Mouse (Mus musculus): ENCODE measurements around the gene Usp32.

Usp32 gene

GRCm38 (mm10) chr11:84948114-84948513 lies 191.8 kb downstream of the Usp32 start:
- no peak for DNase-seq (ENCODE audit: low spot score)

DNA sequence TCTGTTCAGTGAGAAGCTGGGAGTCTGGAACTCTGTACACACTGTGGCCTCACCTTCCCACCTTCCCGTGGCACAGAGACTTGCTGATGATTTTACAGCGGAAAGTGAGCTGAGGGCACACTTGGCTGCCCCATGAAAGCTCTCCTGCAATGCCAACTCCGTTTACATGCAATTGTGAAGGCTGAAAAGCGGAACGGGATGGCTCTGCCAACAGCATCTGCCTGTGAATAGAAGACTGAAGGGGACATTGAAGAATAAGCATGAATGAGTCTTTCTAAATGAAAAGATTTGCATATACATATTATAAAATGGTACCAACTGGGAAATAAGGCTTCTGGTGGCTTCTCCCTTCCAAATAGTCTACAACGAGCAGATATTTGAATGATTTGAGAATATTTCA lies 192.8 kb downstream of the Usp32 start:
- no peak for DNase-seq (ENCODE audit: low spot score)

DNA sequence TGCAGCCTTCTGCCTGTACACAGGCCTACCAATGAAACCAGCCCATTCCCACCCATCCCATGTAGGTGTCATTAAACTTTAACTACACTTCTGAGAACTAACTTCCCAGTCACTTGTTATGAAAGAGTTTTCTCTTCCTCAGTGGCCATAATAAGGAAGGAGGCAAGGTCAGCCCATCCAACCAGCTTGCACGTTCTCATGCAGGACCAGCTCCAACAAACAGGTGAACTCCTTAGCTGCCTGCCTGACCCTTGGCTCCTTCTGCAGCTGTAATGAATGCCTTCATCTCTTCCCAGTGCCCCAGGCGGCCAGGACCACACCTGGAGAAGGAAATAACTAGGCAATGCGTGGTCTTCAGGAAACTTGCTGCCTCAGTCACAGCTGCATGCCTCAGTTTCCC lies 194.1 kb downstream of the Usp32 start:
- no peak for DNase-seq (ENCODE audit: low spot score)

DNA sequence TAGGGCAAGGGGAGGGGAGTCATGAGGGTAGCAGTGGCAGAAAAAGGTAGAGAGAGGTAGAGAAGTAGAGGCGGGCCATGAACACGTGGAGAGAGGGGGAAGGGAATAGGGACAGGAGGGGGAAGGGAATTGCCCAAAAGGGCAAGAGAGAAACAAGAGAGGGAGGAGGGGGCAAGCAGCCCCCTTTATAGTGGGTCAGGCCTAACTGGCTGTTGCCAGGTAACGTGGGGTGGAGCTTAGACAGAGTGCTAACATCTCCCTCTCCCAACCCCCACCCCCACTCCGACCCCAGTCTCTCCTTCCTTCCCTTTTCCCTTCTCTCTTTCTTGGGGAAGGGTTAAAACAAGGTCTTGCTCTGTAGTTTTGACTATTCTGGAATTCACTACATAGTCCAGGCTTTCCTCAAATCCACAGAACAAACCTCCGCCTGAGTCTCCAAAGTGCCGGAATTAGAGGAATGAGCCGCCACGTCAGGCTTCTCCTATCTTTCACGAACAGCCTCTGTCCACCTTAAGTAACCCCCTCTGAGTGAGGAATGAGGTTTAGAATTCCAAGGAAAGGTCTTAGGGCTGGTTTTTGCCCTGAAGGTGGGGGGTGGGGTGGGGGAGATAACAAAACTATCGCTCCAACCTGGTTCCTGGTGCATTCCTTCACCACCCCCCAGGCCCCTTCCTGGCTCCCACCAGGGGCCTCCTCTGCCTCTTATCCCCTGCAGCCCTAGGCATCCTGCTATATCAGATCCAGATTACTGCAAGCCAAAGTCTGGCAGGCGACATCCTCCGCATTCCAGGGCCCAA lies 195.1 kb downstream of the Usp32 start:
- DNase-seq (ENCODE audit: low spot score): no peak

- peak; percentile 60 for DNase-seq (ENCODE audit: low spot score)
These were observed 196.0 kb downstream of the Usp32 start for GRCm38 (mm10) chr11:84943948-84944347.

GRCm38 (mm10) chr11:84940140-84940539 lies 199.8 kb downstream of the Usp32 start:
- no peak for DNase-seq (ENCODE audit: low spot score)

- no peak for DNase-seq (ENCODE audit: low spot score)
These were observed 200.4 kb downstream of the Usp32 start for GRCm38 (mm10) chr11:84939508-84940053.

All from lung, postnatal 25 days (tissue).